Mouse (Mus musculus) right cerebral cortex, postnatal 14 days (tissue): Measurements from ENCODE around the gene Gm7951.
"Not testable (repeated sequence)": the region's sequence is repeated elsewhere in the genome, so short reads cannot be mapped to it uniquely, and the experiment has no call there.

Source experiments
- DNase-seq: peaks from one replicate; pipeline ENCODE4 v3.0.0; 2022

Gene Gm7951

DNA sequence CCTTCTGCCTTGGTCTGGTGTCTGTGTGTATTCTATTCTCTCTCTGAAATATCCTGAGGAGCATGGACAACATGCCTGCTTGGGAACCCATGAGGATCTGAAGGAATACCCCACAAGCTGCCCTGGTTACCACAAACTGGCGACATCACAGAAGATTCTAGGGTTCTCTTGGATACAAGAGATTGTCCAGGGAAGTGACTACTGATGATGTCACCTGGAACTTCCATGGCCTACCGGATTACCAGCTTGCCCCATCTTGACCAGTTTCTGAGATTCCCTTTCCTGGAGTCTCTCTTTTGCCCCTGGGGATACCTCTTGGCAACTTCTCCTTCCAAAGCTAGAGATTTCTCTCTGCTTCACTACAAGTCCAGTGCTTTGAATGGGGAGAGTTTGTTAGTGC, at the start of gene Gm7951:
Gm7951 (minus strand) TSS at position 101 of the 400 bp plus-strand sequence.
- DNase-seq, result not testable (repeated sequence)

GRCm38 (mm10) chr14:42162522-42162921, 45.4 kb upstream of the Gm7951 start, which contains the start of gene Gm17027:
TSS of gene Gm17027 (minus strand) at chr14:42162622.
- DNase-seq, result not testable (repeated sequence)

DNA sequence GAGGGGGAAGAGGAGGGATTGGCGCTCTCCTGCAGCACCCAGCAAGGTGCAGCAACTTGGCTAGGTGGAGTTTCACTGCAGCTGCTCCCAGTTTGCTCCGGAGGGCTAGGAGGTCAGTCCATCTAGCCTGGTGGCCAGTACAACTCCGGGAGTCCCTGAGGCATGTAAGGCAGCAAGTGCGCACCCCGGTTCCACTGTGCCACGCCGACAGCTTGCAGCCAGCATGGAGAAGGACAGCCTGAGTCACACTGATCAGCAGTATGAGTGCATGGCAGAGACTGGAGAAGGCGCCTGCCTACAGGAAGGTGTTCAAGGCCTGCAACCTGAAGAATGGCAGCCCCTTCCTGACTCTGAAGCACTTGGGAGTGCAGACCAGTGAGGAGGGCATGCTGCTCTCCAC, 17.4 kb upstream of the Gm7951 start:
- DNase-seq, result peak; percentile 4

GRCm38 (mm10) chr14:42133806-42134205, 16.6 kb upstream of the Gm7951 start:
- DNase-seq, result not testable (repeated sequence)
